Mouse (Mus musculus) heart, embryonic 12.5 days (tissue): ENCODE results near the gene Arhgap32. TPM values are rescaled to one million over a fixed set of nuclear protein-coding genes. Genes with fewer than 3 reads are reported as not detected.
"Not testable (repeated sequence)": the region's sequence is repeated elsewhere in the genome, so short reads cannot be mapped to it uniquely, and the experiment has no call there.

Experiments
- ATAC-seq: fragments of 200-750 bp; cut with Nextera tagmentation; 2 replicates; pipeline ENCODE4 v1.8.0; 2017; ENCODE audit warnings: moderate TSS enrichment, moderate library complexity; ENCODE audit not compliant: insufficient number of reproducible peaks, low FRiP score
- H3K27ac ChIP-seq: fragments of 300-500 bp; sonication (generic); 2 replicates; pipeline ENCODE4 v1.5.1; 2016; ENCODE audit warnings: mild to moderate bottlenecking, moderate library complexity; ENCODE audit not compliant: poor library complexity, severe bottlenecking
- H3K27me3 ChIP-seq: fragments of 300-500 bp; sonication (generic); replicated peaks from 2 replicates; pipeline ENCODE4 v1.6.1; 2016; ENCODE audit warnings: mild to moderate bottlenecking, moderate library complexity
- H3K36me3 ChIP-seq: fragments of 300-500 bp; sonication (generic); 2 replicates; pipeline ENCODE4 v1.6.1; 2016; ENCODE audit warnings: mild to moderate bottlenecking, moderate library complexity
- H3K4me1 ChIP-seq: fragments of 300-500 bp; sonication (generic); replicated peaks from 2 replicates; pipeline ENCODE4 v1.6.1; 2016; ENCODE audit warnings: mild to moderate bottlenecking
- H3K4me2 ChIP-seq: fragments of 300-500 bp; sonication (generic); 2 replicates; pipeline ENCODE4 v1.6.1; 2016; ENCODE audit warnings: mild to moderate bottlenecking, moderate library complexity
- H3K4me3 ChIP-seq: fragments of 300-500 bp; sonication (generic); 2 replicates; pipeline ENCODE4 v1.5.1; 2016; ENCODE audit warnings: mild to moderate bottlenecking
- H3K9ac ChIP-seq: fragments of 300-500 bp; sonication (generic); 2 replicates; pipeline ENCODE4 v1.6.1; 2016; ENCODE audit warnings: mild to moderate bottlenecking, moderate library complexity
- H3K9me3 ChIP-seq: fragments of 300-500 bp; sonication (generic); replicated peaks from 2 replicates; pipeline ENCODE4 v1.6.1; 2016; ENCODE audit warnings: mild to moderate bottlenecking, moderate library complexity
- WGBS: fragments of 180-500 bp; shearing (Covaris S2); methylation state at CpG from one replicate; pipeline ENCODE4 v1.1.7; 2016; 5-methylcytosine and 5-hydroxymethylcytosine counted together
- polyA plus RNA-seq: library from polyadenylated mRNA; unstranded; fragments of >200 nt; fragmentation: Nextera tagmentation; extraction: Ambion mirVana; gene quantifications from 2 replicates; pipeline ENCODE4 v1.2.1, GENCODE M21; 2016

Arhgap32 gene
- polyA plus RNA-seq, 1 experiment from 2014 or later: 2.9 TPM

DNA sequence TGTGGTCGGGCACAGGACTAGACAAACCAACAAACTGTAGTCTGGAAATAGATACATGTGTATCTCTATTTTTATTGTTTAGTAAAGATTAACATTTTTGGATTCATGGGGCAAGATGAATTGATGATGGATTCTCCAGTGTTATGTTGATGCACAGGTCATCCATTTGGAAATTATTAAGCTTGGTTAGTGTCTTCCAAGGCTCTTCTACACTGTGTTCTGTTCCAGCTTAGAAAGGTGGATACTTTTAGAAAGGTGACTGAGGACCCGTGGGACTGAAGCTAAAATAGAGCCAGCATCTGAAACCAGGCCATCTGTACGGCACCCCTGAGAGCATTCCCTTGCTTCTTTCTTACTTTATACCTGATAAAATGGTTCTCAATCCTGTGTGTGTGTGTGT is 41.3 kb downstream of the Arhgap32 start:
- ATAC-seq: no peak
- Histone ChIP-seq H3K36me3 (no peaks in the 10 kb centered on the region), H3K9me3 (no peaks in the 10 kb centered on the region), H3K4me1 (peaks cover 24% of the 10 kb centered on the region), H3K4me2 (no peak overlapping the region), H3K27me3 (no peaks in the 10 kb centered on the region), H3K4me3 (no peak overlapping the region), H3K9ac (no peak overlapping the region), H3K27ac (no peak overlapping the region)
- 45% methylated on average over 3 of the region's 3 CpGs for WGBS

DNA sequence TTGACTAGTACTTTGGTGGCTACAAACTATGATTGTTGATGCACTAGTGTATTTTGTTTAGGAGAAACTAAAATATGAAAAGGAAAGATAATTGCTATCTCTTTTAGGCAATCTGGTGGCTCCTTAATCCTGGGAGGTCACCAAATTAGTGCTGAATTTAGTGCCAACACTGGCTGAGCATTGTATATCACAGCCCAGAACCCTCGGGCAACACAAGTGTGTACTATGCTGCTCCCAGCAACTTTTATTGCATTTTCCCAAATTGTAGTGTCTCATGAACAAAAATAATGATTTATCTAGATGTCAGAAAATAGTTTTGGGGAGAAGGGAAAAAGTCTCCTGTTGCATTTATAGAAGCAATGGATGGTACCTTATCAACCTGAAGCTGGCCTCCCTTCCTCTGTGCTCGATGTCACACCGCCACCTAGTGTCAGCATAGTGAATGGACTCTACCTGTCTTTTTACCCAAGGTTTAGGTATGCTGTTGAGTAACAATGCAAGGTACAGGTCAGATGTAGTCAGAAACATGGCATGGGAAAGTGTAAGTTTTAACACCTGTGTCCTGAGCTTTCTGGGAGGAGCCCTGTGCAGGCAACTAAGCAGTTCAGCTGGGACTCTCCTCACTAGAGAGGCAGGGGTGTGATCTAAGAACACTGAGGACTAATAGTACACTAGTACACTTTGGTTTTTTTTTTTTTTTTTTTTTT is 43.1 kb downstream of the Arhgap32 start:
- WGBS: 22% methylated on average over 3 of the region's 3 CpGs
- H3K27me3 ChIP-seq: no peaks in the 10 kb centered on the region

DNA sequence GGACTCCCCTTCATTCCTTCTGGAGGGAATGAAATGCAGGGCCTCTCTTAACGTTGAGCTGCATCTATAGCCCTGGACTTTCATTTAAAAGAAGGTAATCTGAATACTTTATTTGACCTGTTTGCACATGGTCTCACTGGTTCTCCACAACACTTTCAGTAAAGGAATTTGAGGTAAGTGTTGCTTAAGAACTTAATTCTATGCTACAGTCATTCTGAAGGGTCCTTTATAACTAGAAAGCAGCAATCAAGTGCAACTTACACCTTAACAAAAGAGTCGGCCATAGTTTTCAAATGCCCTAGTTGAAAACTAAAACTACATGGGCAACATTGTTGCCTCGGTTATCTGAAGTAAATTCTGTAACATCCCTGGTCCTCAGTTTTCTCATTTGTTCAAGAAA is 43.8 kb downstream of the Arhgap32 start:
- WGBS: 73% methylated on average over 3 of the region's 3 CpGs
- ATAC-seq: no peak
- H3K4me3 ChIP-seq: no peak overlapping the region
- H3K4me1 ChIP-seq: peaks cover 30% of the 10 kb centered on the region
- no peaks in the 10 kb centered on the region for H3K9me3 ChIP-seq
- no peak overlapping the region for H3K4me2 ChIP-seq
- no peak overlapping the region for H3K9ac ChIP-seq
- H3K36me3 ChIP-seq: no peaks in the 10 kb centered on the region
- no peak overlapping the region for H3K27ac ChIP-seq
- no peaks in the 10 kb centered on the region for H3K27me3 ChIP-seq

More for the DNA sequence above, 43.1 kb downstream of the Arhgap32 start:
- peak; percentile 73 for ATAC-seq
- Histone ChIP-seq H3K27ac (no peak overlapping the region), H3K4me2 (no peak overlapping the region), H3K9ac (no peak overlapping the region), H3K4me3 (no peak overlapping the region), H3K4me1 (peaks cover 30% of the 10 kb centered on the region), H3K36me3 (no peaks in the 10 kb centered on the region), H3K9me3 (no peaks in the 10 kb centered on the region)

DNA sequence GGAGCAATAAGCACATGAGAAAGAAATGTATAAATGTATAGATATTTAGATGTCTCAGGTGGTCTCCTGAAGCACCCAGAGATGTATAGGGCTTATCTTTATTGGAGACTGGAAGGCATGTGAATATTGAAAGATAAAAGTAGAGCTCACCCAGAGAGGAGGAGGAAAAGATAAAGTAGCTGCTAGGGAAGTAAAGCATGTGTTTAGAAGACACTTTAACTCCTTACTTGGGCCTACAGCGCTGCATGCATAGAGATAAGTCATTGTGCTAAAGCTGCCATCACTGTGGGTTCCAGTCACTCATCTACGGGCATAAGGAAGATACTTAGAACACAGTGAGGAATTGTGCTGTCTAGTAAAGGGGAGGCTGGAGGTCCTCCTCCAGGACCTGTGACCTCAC is 46.9 kb downstream of the Arhgap32 start:
- Histone ChIP-seq H3K4me2 (no peak overlapping the region), H3K4me1 (peaks cover 27% of the 10 kb centered on the region), H3K27ac (no peak overlapping the region), H3K4me3 (no peak overlapping the region), H3K27me3 (no peaks in the 10 kb centered on the region), H3K9ac (no peak overlapping the region), H3K36me3 (0 out of 2 replicates have a peak, but pooled peaks cover 4% of the 10 kb centered on the region), H3K9me3 (no peaks in the 10 kb centered on the region)
- 38% methylated on average over 2 of the region's 2 CpGs for WGBS
- ATAC-seq: no peak

- ATAC-seq, H3K9me3 ChIP-seq, H3K36me3 ChIP-seq, H3K9ac ChIP-seq, H3K4me2 ChIP-seq, H3K4me3 ChIP-seq, H3K27ac ChIP-seq, H3K27me3 ChIP-seq: not testable (repeated sequence)
- 84% methylated on average over 6 of the region's 6 CpGs for WGBS
- H3K4me1 ChIP-seq: peaks cover 28% of the 10 kb centered on the region
Measured at GRCm38 (mm10) chr9:32163820-32164219, 47.9 kb downstream of the Arhgap32 start.

DNA sequence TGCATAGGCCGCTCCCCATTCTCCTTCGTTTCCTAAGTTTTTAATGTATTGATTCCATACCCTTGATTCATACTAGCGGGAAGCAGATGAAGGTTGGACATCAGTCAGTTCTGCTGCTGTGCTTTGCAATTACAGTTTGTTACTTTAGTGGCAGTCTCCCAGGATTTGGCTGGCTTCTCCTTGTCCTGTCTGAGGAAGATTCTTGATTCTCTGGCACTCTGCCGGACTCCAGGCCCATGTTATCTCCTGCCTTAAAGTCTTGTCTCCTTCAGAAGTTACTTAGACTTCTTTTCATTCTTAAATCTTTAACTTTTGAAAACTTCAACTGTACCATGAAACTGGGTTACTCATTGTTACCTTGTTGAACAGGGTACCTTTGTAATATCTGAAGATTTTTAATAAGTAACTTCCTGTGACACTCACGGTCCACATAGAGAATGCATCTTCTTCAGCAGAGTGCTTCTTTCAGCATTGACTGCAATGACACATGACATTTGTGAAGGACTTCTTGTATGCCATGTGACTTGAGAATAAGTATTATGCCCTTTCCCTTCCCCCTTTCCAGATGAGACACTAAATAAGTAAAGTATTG is 52.7 kb downstream of the Arhgap32 start:
- ATAC-seq: no peak
- Histone ChIP-seq H3K4me2 (no peak overlapping the region), H3K4me3 (no peak overlapping the region), H3K27me3 (no peaks in the 10 kb centered on the region), H3K36me3 (0 out of 2 replicates have a peak, but pooled peaks cover 4% of the 10 kb centered on the region), H3K4me1 (0 out of 2 replicates have a peak, but pooled peaks cover 4% of the 10 kb centered on the region), H3K9me3 (no peaks in the 10 kb centered on the region), H3K27ac (no peak overlapping the region), H3K9ac (no peak overlapping the region)
- 86% methylated on average over 5 of the region's 5 CpGs for WGBS

GRCm38 (mm10) chr9:32170713-32171112 is 54.8 kb downstream of the Arhgap32 start:
- WGBS: 80% methylated on average over 8 of the region's 8 CpGs
- Histone ChIP-seq H3K36me3 (no peaks in the 10 kb centered on the region), H3K4me1 (0 out of 2 replicates have a peak, but pooled peaks cover 8% of the 10 kb centered on the region), H3K9me3 (no peaks in the 10 kb centered on the region), H3K4me3 (no peak overlapping the region), H3K4me2 (no peak overlapping the region), H3K9ac (no peak overlapping the region), H3K27me3 (no peaks in the 10 kb centered on the region), H3K27ac (no peak overlapping the region)
- ATAC-seq: no peak

DNA sequence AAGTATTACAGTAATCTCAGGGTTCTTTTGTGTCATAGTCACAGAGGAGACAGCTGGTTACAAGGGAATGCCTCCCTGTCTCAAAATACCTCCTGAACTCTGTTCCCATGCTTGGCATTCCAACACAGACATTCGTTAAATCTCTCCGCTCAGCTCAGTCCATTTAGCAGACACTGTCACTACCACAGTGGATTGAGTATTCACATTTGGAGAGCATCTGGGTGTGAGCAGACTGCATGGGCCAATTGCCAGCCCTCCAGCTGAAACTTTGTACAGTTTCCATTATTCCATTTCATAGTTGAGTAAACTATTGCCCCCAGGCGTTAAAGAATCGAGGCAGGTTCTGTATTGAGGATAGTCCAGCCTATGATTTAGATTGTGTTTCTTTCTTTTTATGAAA is 60.7 kb downstream of the Arhgap32 start:
- WGBS: 61% methylated on average over 4 of the region's 4 CpGs
- no peak overlapping the region for H3K4me3 ChIP-seq
- no peaks in the 10 kb centered on the region for H3K36me3 ChIP-seq
- H3K9ac ChIP-seq: no peak overlapping the region
- no peak overlapping the region for H3K4me2 ChIP-seq
- H3K27ac ChIP-seq: no peak overlapping the region
- no peak for ATAC-seq
- no peaks in the 10 kb centered on the region for H3K9me3 ChIP-seq
- H3K27me3 ChIP-seq: no peaks in the 10 kb centered on the region
- peaks cover 9% of the 10 kb centered on the region; the same call in 1 of the 2 replicates for H3K4me1 ChIP-seq

GRCm38 (mm10) chr9:32181170-32181569 is 65.2 kb downstream of the Arhgap32 start:
- WGBS: 30% methylated on average over 2 of the region's 2 CpGs
- Histone ChIP-seq H3K4me2 (no peak overlapping the region), H3K27ac (no peak overlapping the region), H3K4me1 (peaks cover 5% of the 10 kb centered on the region; the same call in 1 of the 2 replicates), H3K27me3 (no peaks in the 10 kb centered on the region), H3K9me3 (no peaks in the 10 kb centered on the region), H3K9ac (no peak overlapping the region), H3K4me3 (no peak overlapping the region), H3K36me3 (peaks cover 24% of the 10 kb centered on the region)
- ATAC-seq: no peak

GRCm38 (mm10) chr9:32186489-32186888 is 70.6 kb downstream of the Arhgap32 start:
- no peak overlapping the region for H3K9ac ChIP-seq
- no peaks in the 10 kb centered on the region for H3K4me1 ChIP-seq
- no peak overlapping the region for H3K27ac ChIP-seq
- peaks cover 28% of the 10 kb centered on the region for H3K36me3 ChIP-seq
- no peak overlapping the region for H3K4me3 ChIP-seq
- ATAC-seq: no peak
- no peaks in the 10 kb centered on the region for H3K9me3 ChIP-seq
- no peak overlapping the region for H3K4me2 ChIP-seq
- 96% methylated on average over 2 of the region's 2 CpGs for WGBS
- no peaks in the 10 kb centered on the region for H3K27me3 ChIP-seq

- Histone ChIP-seq H3K9ac (no peak overlapping the region), H3K4me1 (no peaks in the 10 kb centered on the region), H3K4me2 (no peak overlapping the region), H3K4me3 (no peak overlapping the region), H3K27me3 (no peaks in the 10 kb centered on the region), H3K9me3 (no peaks in the 10 kb centered on the region), H3K27ac (no peak overlapping the region), H3K36me3 (peaks cover 9% of the 10 kb centered on the region; the same call in 1 of the 2 replicates)
- no peak for ATAC-seq
- 72% methylated on average over 5 of the region's 5 CpGs for WGBS
Measured at GRCm38 (mm10) chr9:32192295-32193073, 76.5 kb downstream of the Arhgap32 start.
